Mouse (Mus musculus) heart, postnatal 25 days (tissue): Measurements from ENCODE around the gene Psma4. TPM values are rescaled to one million over a fixed set of nuclear protein-coding genes. Genes with fewer than 3 reads are reported as not detected.
"Not testable (repeated sequence)": the region's sequence is repeated elsewhere in the genome, so short reads cannot be mapped to it uniquely, and the experiment has no call there.

Experiments used
- DNase-seq: peaks from one replicate; pipeline ENCODE4 v3.0.0; 2022; ENCODE audit warnings: low spot score
- intact Hi-C: fragments of 180-260 bp; cut with DNase I; formaldehyde crosslinking; loops from one replicate; pipeline ENCODE4 v1.15.1; 2025
- total RNA-seq, 2 experiments: library from RNA; stranded (reverse); gene quantifications; 2 replicates each; pipeline ENCODE4 v1.2.3; 2021

Gene Psma4
- total RNA-seq = 100 to 1,000 TPM; 127 TPM

DNA sequence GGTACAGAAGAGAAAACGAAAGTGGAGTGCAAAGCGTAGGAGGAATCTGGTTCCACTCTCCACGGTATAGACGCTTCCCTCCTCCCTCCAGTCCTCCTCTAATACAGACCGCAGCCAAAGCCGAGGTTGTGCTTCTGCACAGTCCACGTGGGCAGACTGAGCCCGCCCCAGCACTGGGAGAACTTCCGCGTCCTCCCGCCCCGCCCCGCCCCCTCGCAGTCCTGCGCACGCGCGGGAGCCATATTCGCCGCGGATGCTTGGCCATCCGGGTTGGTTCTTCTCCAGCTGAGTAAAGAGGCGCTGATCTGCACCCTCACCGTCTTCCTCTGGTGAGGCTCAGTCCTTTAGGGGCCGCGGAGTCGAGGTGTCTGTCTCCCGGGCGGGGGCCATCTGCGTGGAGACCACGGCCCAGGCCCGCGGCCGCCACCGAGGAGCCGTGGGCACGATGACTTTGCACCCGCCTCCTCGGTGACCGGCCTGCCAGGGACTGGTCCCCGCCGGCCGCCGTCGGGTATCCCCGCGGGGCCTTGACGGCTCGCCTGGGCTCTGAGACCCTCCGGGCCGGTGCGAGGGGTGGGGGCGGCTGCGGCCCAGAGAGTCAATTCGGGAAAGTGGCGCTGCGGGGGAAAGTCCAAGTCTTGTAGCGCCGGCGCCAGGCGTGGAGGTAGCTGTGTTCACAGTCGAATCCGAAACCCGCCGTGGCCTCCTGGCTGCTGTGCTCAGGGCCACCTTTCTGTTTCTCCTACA lies at the start of gene Psma4, which contains the start of gene AY074887:
Psma4 (plus strand) TSS at position 216 of the 747 bp plus-strand sequence.
AY074887 (minus strand) TSS at position 424 of the 747 bp plus-strand sequence.
- DNase-seq = peak; percentile 78
- intact Hi-C loops = loop anchor here (2.0 to 5.0 kb wide), 2 partner anchors 34 to 218 kb away; partner anchors contain the start of genes Hykk and Wdr61

DNA sequence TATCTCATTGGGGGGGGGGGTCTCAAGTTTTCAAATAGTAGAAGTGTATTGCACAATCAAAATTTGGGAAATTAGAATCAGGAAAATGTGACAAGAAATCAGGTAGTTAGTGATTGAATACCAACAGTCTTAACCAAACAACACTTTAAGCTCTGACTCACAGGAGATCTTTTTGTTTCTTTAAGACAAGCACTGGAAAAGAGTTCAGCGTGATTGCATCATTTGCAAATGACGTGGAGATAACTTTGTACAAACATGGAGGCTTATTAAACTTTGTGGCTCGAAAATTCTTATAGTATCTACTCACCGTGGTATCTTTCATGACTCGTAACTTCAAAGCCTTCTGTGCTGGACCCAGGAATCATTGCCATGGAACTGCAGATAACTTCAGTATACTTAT lies 41.1 kb upstream of the Psma4 start:
- intact Hi-C loops = no loop called here
- no peak for DNase-seq

DNA sequence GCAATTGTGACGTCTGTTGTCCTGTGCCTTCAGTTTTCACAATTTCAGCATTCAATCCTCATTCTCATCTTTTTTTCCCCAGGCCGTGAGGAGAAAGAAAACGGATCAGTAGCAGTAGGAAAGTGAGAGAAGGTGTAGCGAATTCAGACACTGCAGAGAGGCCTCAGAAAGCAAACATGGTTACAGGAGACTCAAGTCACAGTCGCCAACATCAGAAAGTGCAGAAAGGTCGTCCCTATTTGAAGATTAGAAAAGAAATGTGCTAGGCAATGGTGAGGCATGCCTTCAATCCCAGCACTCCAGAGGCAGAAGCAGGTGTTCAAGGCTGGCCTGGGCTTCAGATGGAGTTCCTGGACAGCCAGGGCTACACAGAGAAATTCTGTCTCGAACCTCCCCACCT lies 35.0 kb upstream of the Psma4 start:
- no peak for DNase-seq
- intact Hi-C loops = no loop called here

DNA sequence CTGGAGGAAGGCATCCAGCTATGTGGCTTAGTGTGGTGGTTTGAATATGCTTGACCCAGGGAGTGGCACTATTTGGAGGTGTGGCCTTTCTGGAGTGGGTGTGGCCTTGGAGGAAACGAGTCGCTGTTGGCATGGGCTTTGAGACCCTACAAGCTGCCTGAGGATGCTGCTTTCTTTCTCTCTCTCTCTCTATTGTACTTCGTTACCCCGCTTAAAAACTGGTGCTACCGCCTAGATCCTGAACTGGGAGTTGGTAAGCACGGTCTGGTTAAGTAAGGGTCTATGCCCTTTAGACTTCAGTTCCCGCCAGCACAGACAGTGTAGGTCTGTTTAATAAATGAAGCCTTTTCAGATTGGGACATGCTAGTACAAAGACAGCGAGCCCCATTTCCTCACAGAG lies 34.2 kb upstream of the Psma4 start:
- no peak for DNase-seq
- intact Hi-C loops = loop anchor here (2.0 kb wide), 1 partner anchor 34 kb away; the partner anchor contains the start of genes AY074887 and Psma4

DNA sequence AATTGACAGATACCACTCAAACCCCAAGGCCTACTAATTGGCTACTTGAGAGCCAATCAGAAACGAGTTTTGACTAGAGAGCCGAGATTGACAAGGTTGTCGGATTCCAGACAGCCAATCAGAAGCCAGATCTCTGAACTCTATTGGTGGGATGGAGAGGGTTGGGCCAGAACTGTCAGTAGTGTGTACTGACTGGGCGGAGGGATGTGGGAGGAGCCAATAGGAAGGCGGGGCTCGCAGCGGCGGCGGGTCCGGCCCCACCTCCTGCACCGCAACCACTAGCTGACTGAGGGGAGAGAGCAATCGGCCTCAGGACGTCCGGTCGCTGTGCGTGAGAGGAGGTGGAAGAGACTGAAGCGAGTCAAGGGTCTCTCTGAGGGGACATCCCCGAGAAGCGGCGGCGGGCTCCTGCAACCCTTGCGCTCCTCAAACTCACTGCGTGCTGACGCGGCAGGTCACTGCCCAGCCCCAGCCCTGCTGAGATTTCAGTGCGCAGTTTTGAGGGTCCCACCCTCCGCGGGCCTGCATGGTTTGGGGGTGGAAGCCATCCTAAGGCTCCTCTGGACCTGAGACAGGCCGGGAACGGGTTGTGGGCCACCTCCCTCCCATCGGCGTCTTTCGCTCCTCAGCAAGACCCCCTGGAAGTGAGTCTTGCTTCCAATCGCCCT lies 33.4 kb upstream of the Psma4 start, which contains the start of gene Hykk:
Hykk (plus strand) TSS at position 274 of the 668 bp plus-strand sequence.
- intact Hi-C loops = loop anchor here (2.0 kb wide), 1 partner anchor 34 kb away; the partner anchor contains the start of genes AY074887 and Psma4
- DNase-seq = peak; percentile 82

DNA sequence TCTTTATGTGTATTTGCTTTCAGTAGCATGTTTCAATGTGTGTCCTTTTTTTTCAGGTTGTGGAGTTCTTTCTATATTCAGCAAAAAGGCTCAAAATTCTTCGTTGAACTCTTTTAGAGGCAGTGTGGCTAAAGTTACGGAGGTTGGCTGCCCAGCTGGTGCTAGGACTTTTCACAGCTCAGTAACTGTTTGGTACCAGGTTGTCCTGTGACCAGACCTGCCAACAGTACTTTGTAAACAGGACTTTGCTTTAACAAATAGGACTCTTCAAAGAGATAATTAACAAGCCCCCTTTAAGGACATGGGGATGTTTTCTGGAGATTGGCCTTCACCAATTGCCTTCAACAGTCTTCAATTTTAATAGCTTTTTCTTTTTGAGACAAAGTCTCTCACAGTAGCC lies 32.4 kb upstream of the Psma4 start:
- intact Hi-C loops = no loop called here

DNA sequence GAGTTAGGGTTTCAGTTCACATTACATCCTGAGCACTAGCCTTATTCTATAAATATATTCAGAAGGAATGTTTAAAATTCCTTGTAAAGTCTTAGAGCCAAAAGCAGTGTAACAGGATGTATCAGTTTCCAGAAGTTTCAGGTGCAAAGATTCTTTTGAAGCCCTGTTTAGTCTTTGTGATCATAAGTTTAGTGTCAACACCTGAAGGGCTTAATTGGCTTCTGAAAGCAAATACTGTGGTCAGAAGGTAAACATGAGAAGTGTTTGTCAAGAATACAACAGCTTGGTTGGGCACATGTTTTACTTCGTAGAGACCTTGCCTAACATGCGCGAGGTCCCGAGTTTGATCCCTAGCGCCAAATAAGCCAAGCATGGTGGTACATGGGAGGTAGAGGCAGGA lies 31.8 kb upstream of the Psma4 start:
- DNase-seq = no peak
- intact Hi-C loops = no loop called here

More for the DNA sequence above, 32.4 kb upstream of the Psma4 start:
- DNase-seq = no peak

DNA sequence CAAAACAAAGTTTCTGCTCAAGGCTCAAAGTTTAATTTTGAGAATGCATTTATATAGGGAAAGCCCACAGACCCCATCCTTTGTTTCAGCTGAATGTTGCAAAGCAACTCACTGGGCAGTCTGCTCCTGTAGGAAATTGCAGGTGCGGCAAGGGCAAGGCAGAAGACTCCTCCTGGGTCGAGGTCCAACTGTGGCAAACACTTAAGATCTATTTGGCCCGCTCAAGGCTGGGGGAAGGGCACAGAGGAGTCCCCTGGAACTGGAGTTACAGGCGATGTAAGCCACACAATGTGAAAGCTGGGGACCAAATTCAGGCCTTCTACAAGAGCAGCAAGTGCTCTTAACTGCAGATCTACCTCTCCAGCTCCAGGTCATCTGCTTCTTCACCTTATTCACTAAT lies 30.6 kb upstream of the Psma4 start:
- intact Hi-C loops = no loop called here
- DNase-seq = no peak

DNA sequence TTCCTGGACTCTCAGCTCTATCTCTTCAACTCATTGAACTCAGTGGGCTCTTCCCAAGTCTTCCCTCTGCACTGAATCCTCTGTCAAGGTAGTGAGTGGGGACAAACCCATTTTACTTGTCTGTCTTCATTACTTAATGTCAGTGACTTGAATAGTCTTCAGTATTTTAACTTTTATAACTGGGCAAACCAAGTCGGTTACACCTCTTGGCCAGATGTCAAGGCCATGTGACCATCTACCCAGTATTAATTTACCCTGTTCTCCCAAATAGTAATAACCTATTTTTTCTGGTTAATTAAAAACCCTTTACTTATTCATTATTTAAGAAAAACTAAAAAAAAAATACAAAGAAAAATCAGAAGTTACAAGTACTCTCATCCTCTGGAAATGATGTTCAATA lies 19.8 kb upstream of the Psma4 start:
- no peak for DNase-seq
- intact Hi-C loops = no loop called here

DNA sequence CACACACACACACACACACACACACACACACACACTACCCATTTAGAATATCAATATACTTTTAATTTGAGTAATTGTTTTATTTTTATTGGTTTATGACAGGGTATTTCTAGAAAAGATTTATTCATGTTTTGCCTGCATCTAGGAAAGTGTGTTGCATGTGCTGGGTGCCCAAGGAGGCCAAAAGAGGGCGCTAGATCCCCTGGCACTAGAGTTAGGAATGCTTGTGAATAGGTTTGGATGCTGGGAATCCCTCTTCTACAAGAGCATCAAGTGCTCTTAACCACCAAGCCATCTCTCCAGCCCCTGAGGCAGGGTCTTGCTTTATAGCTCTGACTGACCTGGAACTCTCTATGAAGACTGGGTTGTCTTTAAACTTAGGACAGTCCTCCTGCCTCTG lies 18.8 kb upstream of the Psma4 start:
- intact Hi-C loops = no loop called here
- no peak for DNase-seq

DNA sequence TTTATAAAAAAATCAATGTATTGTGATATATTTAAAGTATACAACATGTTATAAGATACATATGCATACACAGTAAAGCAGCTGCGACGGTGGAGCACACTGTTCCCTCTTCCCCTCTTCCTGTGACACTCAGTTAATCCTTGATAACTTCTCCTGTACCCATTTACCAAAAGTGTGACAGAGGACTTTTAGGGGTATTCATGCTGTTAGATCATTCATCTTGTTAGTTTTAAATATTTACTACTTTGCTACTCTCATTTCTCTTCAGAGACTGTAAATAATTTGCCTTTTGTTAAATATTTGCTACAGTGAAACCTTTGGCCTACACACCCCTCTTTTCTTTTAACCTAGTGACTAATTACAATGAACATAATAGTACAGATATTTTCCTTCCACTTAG lies 18.2 kb upstream of the Psma4 start:
- intact Hi-C loops = no loop called here
- no peak for DNase-seq

DNA sequence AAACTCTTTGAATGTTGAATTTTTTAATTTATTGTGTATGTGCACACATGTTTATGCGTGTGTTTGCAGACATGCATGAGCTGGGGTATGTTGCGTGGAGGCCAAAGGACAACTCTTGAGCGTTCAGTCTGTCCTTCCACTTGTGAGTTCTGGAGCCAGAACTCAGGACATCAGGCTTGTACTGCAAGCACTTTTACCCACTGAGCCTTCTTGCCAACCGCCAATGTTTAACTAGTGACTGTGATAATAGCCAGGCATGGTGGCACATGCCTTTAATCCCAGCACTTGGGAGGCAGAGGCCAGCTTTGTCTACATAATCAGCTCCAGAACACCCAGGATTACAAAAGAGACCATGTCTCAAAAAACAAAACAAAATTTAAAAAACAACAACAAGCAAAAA lies 8.5 kb upstream of the Psma4 start:
- intact Hi-C loops = no loop called here
- no peak for DNase-seq

DNA sequence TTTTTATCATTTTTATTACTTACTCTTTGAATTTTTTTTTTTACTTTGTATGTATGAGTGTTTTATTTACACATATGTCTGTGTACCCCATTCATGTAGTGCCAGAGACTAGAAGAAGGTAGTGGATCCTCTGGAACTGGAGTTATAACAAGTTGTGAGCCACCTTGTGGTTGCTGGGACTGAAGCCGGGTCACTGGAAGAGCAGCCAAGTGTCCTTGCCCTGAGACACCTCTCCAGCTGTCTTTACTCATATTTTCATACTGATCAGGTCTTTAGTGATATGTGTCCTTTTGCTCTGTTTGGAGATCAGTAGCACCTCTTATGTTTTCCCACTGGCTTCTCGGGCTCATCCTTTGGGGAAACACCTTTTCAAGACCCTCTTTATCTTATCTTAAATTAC lies 6.1 kb upstream of the Psma4 start:
- no peak for DNase-seq
- intact Hi-C loops = no loop called here

DNA sequence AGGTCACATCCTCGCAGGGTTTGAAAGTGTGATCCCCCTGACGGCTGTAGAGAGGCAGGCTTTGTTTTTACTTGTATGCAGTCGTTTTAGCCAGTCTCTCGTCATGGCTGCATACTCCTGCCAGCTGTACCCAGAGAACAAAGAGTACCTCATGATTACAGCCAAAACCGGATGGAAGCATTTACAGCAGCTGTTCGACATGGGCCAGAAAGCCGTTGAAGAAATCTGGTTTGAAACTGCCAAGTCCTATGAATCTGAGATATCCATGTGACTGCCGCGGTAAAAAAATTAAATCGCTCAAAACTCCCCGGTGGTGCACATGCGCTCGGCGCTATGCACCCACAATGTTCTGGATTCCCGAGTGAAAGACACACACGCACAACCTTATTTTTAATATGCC lies 4.3 kb upstream of the Psma4 start:
- intact Hi-C loops = no loop called here
- no peak for DNase-seq

DNA sequence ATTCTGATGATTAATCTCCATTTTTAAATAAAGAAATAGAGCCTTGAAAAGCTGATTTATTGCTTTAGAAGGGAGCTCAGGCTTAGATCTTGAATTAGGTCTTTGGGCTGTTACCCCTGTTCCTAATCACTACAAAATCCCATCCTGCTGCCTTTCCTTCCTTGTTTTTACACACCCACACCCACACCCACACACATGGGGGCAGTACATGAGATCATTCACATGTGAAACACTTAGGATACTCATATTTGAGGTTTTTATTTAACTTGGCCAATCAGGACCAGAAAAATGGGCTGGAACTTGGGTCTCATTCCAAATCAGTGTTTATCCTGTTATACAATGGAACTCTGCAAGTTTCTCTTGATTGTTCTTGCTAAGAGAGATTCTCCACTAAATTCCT lies 1.1 kb upstream of the Psma4 start:
- DNase-seq = no peak
- intact Hi-C loops = no loop called here

DNA sequence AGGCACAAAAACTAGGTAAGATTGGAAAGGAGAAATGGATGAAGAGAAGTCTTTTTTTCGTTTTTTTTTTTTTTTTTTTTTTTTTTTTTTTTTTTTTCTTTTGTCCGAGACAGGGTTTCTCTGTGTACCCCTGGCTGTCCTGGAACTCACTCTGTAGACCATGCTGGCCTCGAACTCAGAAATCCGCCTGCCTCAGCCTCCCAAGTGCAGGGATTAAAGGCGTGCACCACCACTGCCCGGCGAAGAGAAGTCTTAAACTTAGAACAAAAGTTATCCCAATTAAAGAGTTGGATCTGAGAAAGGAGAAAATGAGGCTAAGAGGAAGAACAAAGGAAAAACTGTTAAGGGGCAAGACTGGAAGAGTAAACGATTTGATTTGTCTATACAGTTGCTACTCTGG lies 428 bp upstream of the Psma4 start:
- DNase-seq = not testable (repeated sequence)
- intact Hi-C loops = loop anchor here (2.0 to 5.0 kb wide), 2 partner anchors 33 to 218 kb away; partner anchors contain the start of genes Hykk and Wdr61

DNA sequence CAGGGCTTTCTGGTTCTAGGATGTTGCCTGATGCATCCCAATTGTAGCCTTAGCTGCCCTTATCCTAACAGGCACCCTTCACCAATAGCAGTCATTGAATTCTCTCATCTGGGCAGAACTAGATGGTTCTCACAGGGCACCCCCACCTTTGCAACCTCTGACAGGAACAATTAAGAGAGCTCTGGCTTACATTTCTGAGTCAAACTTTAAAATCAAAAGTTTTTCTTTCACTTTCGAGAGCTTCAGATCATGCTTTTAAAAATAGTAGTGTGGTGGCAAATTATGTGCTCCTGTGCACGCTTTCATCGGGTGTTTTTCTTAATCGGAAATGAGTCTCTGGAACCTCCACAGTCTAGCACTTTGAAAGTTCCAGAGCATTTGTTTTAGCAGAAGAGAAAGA lies 10.5 kb downstream of the Psma4 start:
- no peak for DNase-seq
- intact Hi-C loops = no loop called here

DNA sequence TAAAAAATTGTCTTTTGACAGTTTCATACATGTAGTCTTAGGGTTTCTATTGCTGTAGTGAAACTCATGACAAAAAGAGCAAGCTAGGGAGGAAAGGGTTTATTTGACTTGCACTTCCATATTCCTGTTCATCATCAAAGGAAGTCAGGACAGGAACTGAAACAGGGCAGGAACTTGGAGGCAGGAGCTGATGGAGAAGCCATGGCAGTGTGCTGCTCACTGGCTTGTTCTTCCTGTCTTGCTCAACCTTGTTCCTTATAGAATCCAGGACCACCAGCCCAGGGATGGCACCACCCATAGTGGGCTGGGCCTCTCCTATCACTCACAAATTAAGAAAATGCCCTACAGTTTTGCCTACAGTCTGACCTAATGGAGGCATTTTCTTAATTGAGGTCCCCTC lies 13.1 kb downstream of the Psma4 start:
- intact Hi-C loops = no loop called here
- no peak for DNase-seq

DNA sequence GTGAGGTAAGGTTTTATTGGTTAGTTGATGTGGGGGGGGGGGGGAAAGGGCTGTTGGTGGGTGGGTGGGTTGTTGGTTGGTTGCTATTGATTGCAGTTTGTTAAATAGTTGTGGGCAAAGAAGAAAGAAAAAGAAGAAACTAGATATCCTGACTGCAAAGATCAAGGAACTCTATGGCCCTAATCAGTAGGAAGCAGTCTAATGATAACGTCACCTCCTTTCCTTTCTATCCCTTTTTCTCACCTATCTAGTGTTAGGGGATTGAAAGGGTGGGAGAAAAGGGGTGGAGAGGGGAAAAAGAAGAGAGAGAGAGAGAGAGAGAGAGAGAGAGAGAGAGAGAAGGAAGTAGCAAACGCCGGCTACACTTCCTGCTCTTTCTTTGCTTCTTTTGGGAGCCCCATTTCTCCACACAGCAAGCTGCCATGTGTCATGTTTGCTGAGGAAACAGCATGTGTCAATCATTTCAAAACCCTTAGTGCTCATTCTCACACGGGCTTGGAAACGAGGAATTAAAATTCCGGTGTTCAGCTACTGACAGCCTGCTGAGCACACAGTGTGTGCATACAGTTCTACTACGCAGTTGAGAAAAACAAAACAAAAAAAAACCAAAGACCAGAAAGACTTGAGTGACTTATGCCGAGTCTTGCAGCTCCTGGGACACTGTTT lies 19.5 kb downstream of the Psma4 start:
- no peak for DNase-seq
- intact Hi-C loops = no loop called here

DNA sequence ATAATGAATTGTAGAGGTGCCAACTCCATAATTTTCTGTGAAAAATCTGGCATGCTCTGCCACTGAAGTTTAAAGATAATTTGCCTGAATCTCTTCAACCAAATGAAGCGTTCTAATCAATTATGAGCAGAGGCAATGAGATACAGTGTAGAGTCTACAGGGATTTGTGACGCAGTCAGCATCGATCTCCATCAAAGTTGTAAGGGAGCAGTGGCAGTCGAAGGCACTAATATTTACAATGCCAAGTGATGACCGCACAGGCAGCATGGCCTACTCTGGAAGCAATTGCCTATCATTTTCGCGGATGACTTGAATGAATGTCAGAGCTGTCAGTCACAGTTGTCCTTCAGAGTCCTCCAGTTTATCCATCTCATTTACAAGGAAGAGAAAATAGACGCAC lies 30.1 kb downstream of the Psma4 start, which contains the start of gene Chrna5:
Chrna5 (plus strand) TSS at position 207 of the 400 bp plus-strand sequence.
- intact Hi-C loops = no loop called here
- DNase-seq = no peak
